Mouse (Mus musculus) forebrain, embryonic 14.5 days (tissue): ENCODE data around the gene Ssc4d. TPM values are rescaled to one million over a fixed set of nuclear protein-coding genes. Genes with fewer than 3 reads are reported as not detected.
A peak's percentile ranks its signal among the peaks of the same experiment; 100 is the strongest.

Experiments
- ATAC-seq: fragments of 200-750 bp; cut with Nextera tagmentation; 2 replicates; pipeline ENCODE4 v1.8.0; 2017; ENCODE audit warnings: mild to moderate bottlenecking, moderate library complexity
- DNase-seq: peaks from one replicate; pipeline ENCODE4 v3.0.0-alpha.2; 2015; ENCODE audit warnings: low spot score
- H3K27ac ChIP-seq: fragments of 300-500 bp; sonication (generic); 2 replicates; pipeline ENCODE4 v1.5.1; 2014; ENCODE audit warnings: low read depth, mild to moderate bottlenecking, control low read depth, low read length, moderate library complexity
- H3K27me3 ChIP-seq: fragments of 300-500 bp; sonication (generic); replicated peaks from 2 replicates; pipeline ENCODE4 v1.6.1; 2014; ENCODE audit warnings: low read length, control low read depth, mixed read lengths; ENCODE audit not compliant: control insufficient read depth, insufficient read depth
- H3K36me3 ChIP-seq: fragments of 300-500 bp; sonication (generic); 2 replicates; pipeline ENCODE4 v1.6.1; 2014; ENCODE audit warnings: low read length, control low read depth; ENCODE audit not compliant: control insufficient read depth, insufficient read depth
- H3K4me1 ChIP-seq: fragments of 300-500 bp; sonication (generic); 2 replicates; pipeline ENCODE4 v1.6.1; 2014; ENCODE audit warnings: antibody characterized with exemption, low read length, control low read depth; ENCODE audit not compliant: control insufficient read depth, insufficient read depth
- H3K4me2 ChIP-seq: fragments of 300-500 bp; sonication (generic); 2 replicates; pipeline ENCODE4 v1.6.1; 2014; ENCODE audit warnings: mild to moderate bottlenecking, control low read depth, low read length
- H3K4me3 ChIP-seq: fragments of 300-500 bp; sonication (generic); 2 replicates; pipeline ENCODE4 v1.5.1; 2014; ENCODE audit warnings: low read depth, low read length, control low read depth
- H3K9ac ChIP-seq: fragments of 300-500 bp; sonication (generic); 2 replicates; pipeline ENCODE4 v1.6.1; 2014; ENCODE audit warnings: mild to moderate bottlenecking, low read length, control low read depth, moderate library complexity
- H3K9me3 ChIP-seq: fragments of 300-500 bp; sonication (generic); replicated peaks from 2 replicates; pipeline ENCODE4 v1.6.1; 2016; ENCODE audit warnings: low read length, control low read depth, mixed read lengths; ENCODE audit not compliant: control insufficient read depth
- WGBS: fragments of 180-500 bp; shearing (Covaris S2); extraction: QIAGEN DNeasy Blood & Tissue Kit; methylation state at CpG from one replicate; pipeline ENCODE4 v1.1.7; 2014; 5-methylcytosine and 5-hydroxymethylcytosine counted together
- polyA plus RNA-seq: library from polyadenylated mRNA; unstranded; fragments of >200 nt; fragmentation: Nextera tagmentation; extraction: Ambion mirVana; gene quantifications from 2 replicates; pipeline ENCODE4 v1.2.1, GENCODE M21; 2014

Ssc4d gene
- polyA plus RNA-seq, 1 experiment from 2014 or later, result 0.99 TPM

GRCm38 (mm10) chr5:135956300-135957206, 17.8 kb downstream of the Ssc4d start:
- DNase-seq (no peak), ATAC-seq (no peak)
- Histone ChIP-seq H3K36me3 (no peaks in the 10 kb centered on the region), H3K4me2 (peak overlapping the region; percentile 51), H3K27ac (no peak overlapping the region; the same call in 1 of the 2 replicates), H3K27me3 (no peaks in the 10 kb centered on the region), H3K9me3 (no peaks in the 10 kb centered on the region), H3K4me3 (peak overlapping the region; percentile 29; the same call in 1 of the 2 replicates), H3K9ac (no peak overlapping the region; the same call in 1 of the 2 replicates), H3K4me1 (peaks cover 5% of the 10 kb centered on the region; the same call in 1 of the 2 replicates)
- WGBS, result 86% methylated on average over 9 of the region's 9 CpGs

- H3K4me1 ChIP-seq, result 0 out of 2 replicates have a peak, but pooled peaks cover 5% of the 10 kb centered on the region
- DNase-seq (no peak), ATAC-seq (no peak)
- no peaks in the 10 kb centered on the region for H3K9me3 ChIP-seq
- WGBS, result 93% methylated on average over 2 of the region's 2 CpGs
- no peak overlapping the region for H3K9ac ChIP-seq
- H3K27ac ChIP-seq, result no peak overlapping the region
- H3K36me3 ChIP-seq, result no peaks in the 10 kb centered on the region
- H3K4me3 ChIP-seq, result no peak overlapping the region
- no peak overlapping the region for H3K4me2 ChIP-seq
- no peaks in the 10 kb centered on the region for H3K27me3 ChIP-seq
Measured at GRCm38 (mm10) chr5:135952830-135953229, 21.5 kb downstream of the Ssc4d start.

DNA sequence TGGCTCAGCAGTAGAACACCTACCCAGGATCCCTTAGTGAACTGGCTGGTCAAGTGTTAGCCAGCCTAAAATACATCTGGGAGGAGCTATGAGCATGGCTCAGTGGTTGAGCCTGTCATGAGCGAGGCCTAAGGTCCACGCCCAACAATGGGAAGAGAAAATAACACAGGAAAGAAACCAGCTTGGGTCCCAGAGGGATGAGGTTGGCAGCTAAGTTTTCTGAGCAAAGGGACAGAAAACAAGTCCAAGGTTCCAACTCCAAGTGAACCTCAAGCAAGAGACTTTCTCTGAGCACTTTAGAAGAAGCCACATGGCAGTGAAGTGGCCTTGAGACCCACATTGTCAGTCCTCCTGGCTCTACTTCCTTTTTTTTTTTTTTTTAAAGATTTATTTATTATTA, 22.7 kb downstream of the Ssc4d start:
- no peak for ATAC-seq

DNA sequence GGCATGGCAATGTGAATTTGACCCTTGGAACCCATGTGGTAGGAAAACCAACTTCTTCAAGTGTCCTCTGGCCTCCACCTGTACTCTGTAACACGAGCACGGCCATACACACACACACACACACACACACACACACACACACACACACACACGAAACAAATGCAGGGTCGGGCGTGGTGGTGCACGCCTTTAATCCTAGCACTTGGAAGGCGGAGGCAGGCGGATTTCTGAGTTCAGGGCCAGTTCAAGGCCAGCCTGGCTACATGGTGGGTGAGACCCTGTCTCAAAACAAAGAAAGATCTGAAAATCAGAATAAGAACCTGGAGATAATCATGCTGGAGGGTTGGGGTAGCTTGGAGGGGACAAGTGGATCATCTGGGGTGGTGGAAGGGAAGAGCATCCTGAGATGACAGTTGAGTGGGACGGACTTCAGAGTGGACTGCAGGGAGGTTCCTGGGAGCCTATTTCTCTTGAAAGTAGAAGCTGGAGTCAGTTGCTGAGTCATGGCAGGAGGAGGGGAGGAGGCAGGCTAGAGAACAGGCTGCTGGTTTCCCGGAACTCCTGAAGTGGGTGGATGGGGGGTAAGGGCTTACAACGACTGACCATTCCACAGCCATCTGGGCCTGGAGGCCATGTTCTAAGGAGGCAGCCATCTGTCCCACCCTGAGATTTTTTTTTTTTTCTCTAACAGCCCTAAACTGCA, 23.5 kb downstream of the Ssc4d start:
- Histone ChIP-seq H3K27ac (no peak overlapping the region), H3K9me3 (no peaks in the 10 kb centered on the region), H3K4me2 (no peak overlapping the region), H3K36me3 (no peaks in the 10 kb centered on the region), H3K4me1 (peaks cover 3% of the 10 kb centered on the region; the same call in 1 of the 2 replicates), H3K4me3 (no peak overlapping the region), H3K9ac (no peak overlapping the region), H3K27me3 (no peaks in the 10 kb centered on the region)
- DNase-seq (no peak), ATAC-seq (no peak)
- WGBS, result 87% methylated on average over 11 of the region's 11 CpGs

More for the DNA sequence above, 22.7 kb downstream of the Ssc4d start:
- Histone ChIP-seq H3K4me1 (0 out of 2 replicates have a peak, but pooled peaks cover under 1% of the 10 kb centered on the region), H3K4me3 (no peak overlapping the region), H3K27ac (no peak overlapping the region), H3K36me3 (no peaks in the 10 kb centered on the region), H3K9ac (no peak overlapping the region), H3K27me3 (no peaks in the 10 kb centered on the region), H3K4me2 (no peak overlapping the region), H3K9me3 (no peaks in the 10 kb centered on the region)
- DNase-seq, result no peak
- 93% methylated on average over 2 of the region's 2 CpGs for WGBS

DNA sequence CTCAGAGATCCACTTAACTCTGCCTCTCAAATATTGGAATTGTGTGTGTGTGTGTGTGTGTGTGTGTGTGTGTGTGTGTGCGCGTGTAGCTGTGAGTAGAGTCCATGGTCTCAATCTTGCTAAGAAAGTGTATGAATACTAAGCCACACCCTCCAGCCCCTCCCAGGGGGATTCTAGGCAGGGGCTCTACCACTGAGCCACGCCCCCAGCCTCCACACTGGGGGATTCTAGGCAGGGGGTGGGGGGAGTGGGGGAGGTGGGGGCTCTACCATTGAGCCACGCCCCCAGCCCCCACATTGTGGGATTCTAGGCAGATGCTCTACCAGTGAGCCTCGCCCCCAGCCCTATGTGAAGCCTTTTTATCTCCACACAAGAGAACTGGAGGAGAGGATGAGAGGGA, 27.7 kb downstream of the Ssc4d start:
- H3K4me3 ChIP-seq, result no peak overlapping the region
- H3K4me2 ChIP-seq, result no peak overlapping the region
- no peaks in the 10 kb centered on the region for H3K27me3 ChIP-seq
- peaks cover 5% of the 10 kb centered on the region; the same call in 1 of the 2 replicates for H3K4me1 ChIP-seq
- WGBS, result 89% methylated on average over 5 of the region's 5 CpGs
- ATAC-seq (no peak), DNase-seq (no peak)
- no peak overlapping the region for H3K27ac ChIP-seq
- H3K9me3 ChIP-seq, result no peaks in the 10 kb centered on the region
- no peaks in the 10 kb centered on the region for H3K36me3 ChIP-seq
- no peak overlapping the region for H3K9ac ChIP-seq

GRCm38 (mm10) chr5:135945916-135946408, 28.4 kb downstream of the Ssc4d start:
- 49% methylated on average over 10 of the region's 10 CpGs for WGBS
- Histone ChIP-seq H3K27me3 (no peaks in the 10 kb centered on the region), H3K27ac (peak overlapping the region; percentile 36; the same call in 1 of the 2 replicates), H3K4me1 (peaks cover 5% of the 10 kb centered on the region; the same call in 1 of the 2 replicates), H3K36me3 (no peaks in the 10 kb centered on the region), H3K9me3 (no peaks in the 10 kb centered on the region), H3K4me2 (peak overlapping the region; percentile 14; the same call in 1 of the 2 replicates), H3K9ac (peak overlapping the region; percentile 37; the same call in 1 of the 2 replicates), H3K4me3 (no peak overlapping the region)
- ATAC-seq (peak; percentile 42; the same call in 1 of the 2 replicates), DNase-seq (peak; percentile 67)

DNA sequence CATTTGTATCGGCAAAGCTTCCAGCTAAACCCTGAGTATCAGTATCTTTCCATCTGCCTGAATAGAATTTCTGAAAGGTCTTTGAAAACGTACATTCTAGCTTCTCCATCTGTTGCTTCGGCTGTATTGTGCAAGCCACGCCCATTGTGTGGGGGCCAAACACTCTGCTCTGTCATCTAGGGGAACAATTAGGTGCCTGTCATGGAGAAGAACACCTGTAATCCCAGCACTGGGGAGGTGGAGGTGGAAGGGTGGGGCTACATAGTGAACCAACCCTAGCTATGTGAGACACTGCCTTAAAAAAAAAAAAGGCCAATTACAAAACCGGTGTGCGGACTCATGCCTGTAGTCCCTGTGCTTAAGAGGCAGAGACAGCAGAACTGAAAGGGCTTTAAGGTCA, 31.6 kb downstream of the Ssc4d start:
- WGBS, result 67% methylated on average over 6 of the region's 6 CpGs

DNA sequence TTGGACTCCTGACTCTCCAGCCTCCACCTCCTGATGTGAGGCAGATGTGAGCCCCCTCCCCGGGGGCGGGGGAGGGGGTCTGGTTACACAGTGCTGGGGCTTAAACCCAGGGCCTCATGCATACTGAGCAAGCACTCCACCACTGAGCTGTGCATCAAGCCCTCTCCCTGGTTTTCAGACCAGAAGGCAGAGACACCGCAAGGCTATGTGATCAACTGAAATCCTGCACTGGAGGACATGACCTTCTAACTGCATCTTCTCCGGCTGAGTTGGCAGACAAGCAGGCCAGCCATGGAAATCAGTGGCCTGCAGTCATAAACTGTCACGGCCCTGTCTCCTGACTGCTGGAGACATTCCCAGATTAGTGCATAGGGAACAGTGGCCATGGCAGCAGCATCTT, 33.7 kb downstream of the Ssc4d start:
- Histone ChIP-seq H3K4me3 (no peak overlapping the region), H3K9me3 (no peaks in the 10 kb centered on the region), H3K9ac (no peak overlapping the region), H3K4me1 (no peaks in the 10 kb centered on the region), H3K27ac (no peak overlapping the region), H3K4me2 (no peak overlapping the region), H3K27me3 (no peaks in the 10 kb centered on the region), H3K36me3 (no peaks in the 10 kb centered on the region)
- ATAC-seq, result no peak
- 75% methylated on average over 5 of the region's 5 CpGs for WGBS
- no peak for DNase-seq

More for the DNA sequence above, 31.6 kb downstream of the Ssc4d start:
- peaks cover 5% of the 10 kb centered on the region; the same call in 1 of the 2 replicates for H3K4me1 ChIP-seq
- H3K36me3 ChIP-seq, result no peaks in the 10 kb centered on the region
- H3K9me3 ChIP-seq, result no peaks in the 10 kb centered on the region
- H3K27me3 ChIP-seq, result no peaks in the 10 kb centered on the region
- no peak overlapping the region for H3K4me2 ChIP-seq
- no peak overlapping the region for H3K27ac ChIP-seq
- ATAC-seq, result no peak
- DNase-seq, result no peak
- H3K4me3 ChIP-seq, result no peak overlapping the region
- no peak overlapping the region for H3K9ac ChIP-seq
